Mouse (Mus musculus) midbrain, embryonic 14.5 days (tissue): ENCODE measurements around the gene Serpina3c. TPM values are rescaled to one million over a fixed set of nuclear protein-coding genes. Genes with fewer than 3 reads are reported as not detected.

Experiments used
- ATAC-seq: fragments of 200-750 bp; cut with Nextera tagmentation; 2 replicates; pipeline ENCODE4 v1.8.0; 2017; ENCODE audit warnings: moderate number of reproducible peaks, moderate library complexity; ENCODE audit not compliant: low FRiP score, low TSS enrichment
- DNase-seq: peaks from one replicate; pipeline ENCODE4 v3.0.0-alpha.2; 2015
- H3K27ac ChIP-seq: fragments of 300-500 bp; sonication (generic); replicated peaks from 2 replicates; pipeline ENCODE4 v1.5.1; 2014; ENCODE audit warnings: mild to moderate bottlenecking, low read depth, low read length, moderate library complexity
- H3K27me3 ChIP-seq: fragments of 300-500 bp; sonication (generic); 2 replicates; pipeline ENCODE4 v1.6.1; 2014; ENCODE audit warnings: low read length, control low read depth, mixed read lengths; ENCODE audit not compliant: control insufficient read depth, insufficient read depth
- H3K36me3 ChIP-seq: fragments of 300-500 bp; sonication (generic); 2 replicates; pipeline ENCODE4 v1.6.1; 2014; ENCODE audit warnings: low read length, control low read depth; ENCODE audit not compliant: control insufficient read depth, insufficient read depth
- H3K4me1 ChIP-seq: fragments of 300-500 bp; sonication (generic); 2 replicates; pipeline ENCODE4 v1.6.1; 2014; ENCODE audit warnings: mild to moderate bottlenecking, antibody characterized with exemption, low read length, control low read depth; ENCODE audit not compliant: control insufficient read depth, insufficient read depth
- H3K4me2 ChIP-seq: fragments of 300-500 bp; sonication (generic); 2 replicates; pipeline ENCODE4 v1.6.1; 2014; ENCODE audit warnings: mild to moderate bottlenecking, low read length, moderate library complexity
- H3K4me3 ChIP-seq: fragments of 300-500 bp; sonication (generic); replicated peaks from 2 replicates; pipeline ENCODE4 v1.5.1; 2014; ENCODE audit warnings: low read depth, low read length
- H3K9ac ChIP-seq: fragments of 300-500 bp; sonication (generic); replicated peaks from 2 replicates; pipeline ENCODE4 v1.6.1; 2014; ENCODE audit warnings: mild to moderate bottlenecking, low read length, moderate library complexity
- H3K9me3 ChIP-seq: fragments of 300-500 bp; sonication (generic); 2 replicates; pipeline ENCODE4 v1.6.1; 2016; ENCODE audit warnings: low read length, control low read depth, mixed read lengths; ENCODE audit not compliant: control insufficient read depth
- WGBS: fragments of 180-500 bp; shearing (Covaris S2); extraction: QIAGEN DNeasy Blood & Tissue Kit; methylation state at CpG from one replicate; pipeline ENCODE4 v1.1.7; 2014; 5-methylcytosine and 5-hydroxymethylcytosine counted together
- polyA plus RNA-seq: library from polyadenylated mRNA; unstranded; fragments of >200 nt; fragmentation: Nextera tagmentation; extraction: Ambion mirVana; gene quantifications from 2 replicates; pipeline ENCODE4 v1.2.1, GENCODE M21; 2014

The Serpina3c gene
- not detected in 2 replicates for polyA plus RNA-seq

- Histone ChIP-seq H3K27ac (no peak within 1 kb of the TSS), H3K4me3 (no peak within 1 kb of the TSS), H3K36me3 (no peaks in the 10 kb centered on the region), H3K4me1 (no peaks in the 10 kb centered on the region), H3K27me3 (no peaks in the 10 kb centered on the region), H3K4me2 (no peak within 1 kb of the TSS), H3K9me3 (no peaks in the 10 kb centered on the region), H3K9ac (no peak within 1 kb of the TSS)
- ATAC-seq (no peak), DNase-seq (no peak)
- 91% methylated on average over 2 of the region's 2 CpGs for WGBS
Observed at GRCm38 (mm10) chr12:104153656-104154055, at the start of gene Serpina3c. Gene Serpina3c, minus strand, starts transcription at chr12:104153870.

- Histone ChIP-seq H3K27ac (no peak overlapping the region), H3K4me3 (no peak overlapping the region), H3K4me1 (no peaks in the 10 kb centered on the region), H3K36me3 (no peaks in the 10 kb centered on the region), H3K4me2 (no peak overlapping the region), H3K9me3 (no peaks in the 10 kb centered on the region), H3K27me3 (no peaks in the 10 kb centered on the region), H3K9ac (no peak overlapping the region)
- no peak for ATAC-seq
- no peak for DNase-seq
Observed at GRCm38 (mm10) chr12:104190852-104191251, 37.2 kb upstream of the Serpina3c start.

GRCm38 (mm10) chr12:104189246-104189645 is 35.6 kb upstream of the Serpina3c start:
- no peak for DNase-seq
- 61% methylated on average over 2 of the region's 2 CpGs for WGBS
- no peaks in the 10 kb centered on the region for H3K9me3 ChIP-seq

GRCm38 (mm10) chr12:104186041-104186581 is 32.4 kb upstream of the Serpina3c start:
- Histone ChIP-seq H3K4me2 (no peak overlapping the region), H3K27ac (no peak overlapping the region), H3K4me3 (no peak overlapping the region), H3K9me3 (no peaks in the 10 kb centered on the region), H3K4me1 (no peaks in the 10 kb centered on the region), H3K27me3 (no peaks in the 10 kb centered on the region), H3K9ac (no peak overlapping the region), H3K36me3 (no peaks in the 10 kb centered on the region)
- DNase-seq = no peak
- no peak for ATAC-seq
- 88% methylated on average over 3 of the region's 3 CpGs for WGBS

More at GRCm38 (mm10) chr12:104189246-104189645, 35.6 kb upstream of the Serpina3c start:
- H3K36me3 ChIP-seq = no peaks in the 10 kb centered on the region
- ATAC-seq = no peak
- no peak overlapping the region for H3K4me2 ChIP-seq
- no peak overlapping the region for H3K27ac ChIP-seq
- H3K4me1 ChIP-seq = no peaks in the 10 kb centered on the region
- H3K9ac ChIP-seq = no peak overlapping the region
- no peak overlapping the region for H3K4me3 ChIP-seq
- H3K27me3 ChIP-seq = no peaks in the 10 kb centered on the region

GRCm38 (mm10) chr12:104185046-104185445 is 31.4 kb upstream of the Serpina3c start:
- no peaks in the 10 kb centered on the region for H3K36me3 ChIP-seq
- H3K4me1 ChIP-seq = no peaks in the 10 kb centered on the region
- H3K4me2 ChIP-seq = no peak overlapping the region
- H3K27ac ChIP-seq = no peak overlapping the region
- no peak for ATAC-seq
- DNase-seq = no peak
- no peaks in the 10 kb centered on the region for H3K9me3 ChIP-seq
- 83% methylated on average over 4 of the region's 4 CpGs for WGBS
- H3K9ac ChIP-seq = no peak overlapping the region
- H3K27me3 ChIP-seq = no peaks in the 10 kb centered on the region
- H3K4me3 ChIP-seq = no peak overlapping the region

- H3K4me2 ChIP-seq = no peak overlapping the region
- H3K4me1 ChIP-seq = no peaks in the 10 kb centered on the region
- ATAC-seq (no peak), DNase-seq (no peak)
- no peaks in the 10 kb centered on the region for H3K9me3 ChIP-seq
- no peak overlapping the region for H3K27ac ChIP-seq
- H3K9ac ChIP-seq = no peak overlapping the region
- no peak overlapping the region for H3K4me3 ChIP-seq
- no peaks in the 10 kb centered on the region for H3K36me3 ChIP-seq
- WGBS = 85% methylated on average over 2 of the region's 2 CpGs
- no peaks in the 10 kb centered on the region for H3K27me3 ChIP-seq
Observed at GRCm38 (mm10) chr12:104178987-104179386, 25.3 kb upstream of the Serpina3c start.

GRCm38 (mm10) chr12:104178577-104178976 is 24.9 kb upstream of the Serpina3c start:
- Histone ChIP-seq H3K27me3 (no peaks in the 10 kb centered on the region), H3K4me1 (no peaks in the 10 kb centered on the region), H3K4me2 (no peak overlapping the region), H3K4me3 (no peak overlapping the region), H3K9me3 (no peaks in the 10 kb centered on the region), H3K27ac (no peak overlapping the region), H3K36me3 (no peaks in the 10 kb centered on the region), H3K9ac (no peak overlapping the region)
- no peak for DNase-seq
- no peak for ATAC-seq

GRCm38 (mm10) chr12:104175636-104176035 is 22.0 kb upstream of the Serpina3c start:
- ATAC-seq (no peak), DNase-seq (no peak)
- no peak overlapping the region for H3K4me3 ChIP-seq
- whole genome bisulfite sequencing = 83% methylated on average over 3 of the region's 3 CpGs
- H3K9me3 ChIP-seq = no peaks in the 10 kb centered on the region
- H3K9ac ChIP-seq = no peak overlapping the region
- no peaks in the 10 kb centered on the region for H3K27me3 ChIP-seq
- no peaks in the 10 kb centered on the region for H3K36me3 ChIP-seq
- no peaks in the 10 kb centered on the region for H3K4me1 ChIP-seq
- H3K4me2 ChIP-seq = no peak overlapping the region
- H3K27ac ChIP-seq = no peak overlapping the region

GRCm38 (mm10) chr12:104174747-104175146 is 21.1 kb upstream of the Serpina3c start:
- no peaks in the 10 kb centered on the region for H3K36me3 ChIP-seq
- no peak overlapping the region for H3K4me2 ChIP-seq
- DNase-seq (no peak), ATAC-seq (no peak)
- H3K4me1 ChIP-seq = no peaks in the 10 kb centered on the region
- no peak overlapping the region for H3K9ac ChIP-seq
- H3K27ac ChIP-seq = no peak overlapping the region
- 88% methylated on average over 3 of the region's 3 CpGs for WGBS
- no peaks in the 10 kb centered on the region for H3K9me3 ChIP-seq
- H3K4me3 ChIP-seq = no peak overlapping the region
- no peaks in the 10 kb centered on the region for H3K27me3 ChIP-seq
